In the genomic region with DNA sequence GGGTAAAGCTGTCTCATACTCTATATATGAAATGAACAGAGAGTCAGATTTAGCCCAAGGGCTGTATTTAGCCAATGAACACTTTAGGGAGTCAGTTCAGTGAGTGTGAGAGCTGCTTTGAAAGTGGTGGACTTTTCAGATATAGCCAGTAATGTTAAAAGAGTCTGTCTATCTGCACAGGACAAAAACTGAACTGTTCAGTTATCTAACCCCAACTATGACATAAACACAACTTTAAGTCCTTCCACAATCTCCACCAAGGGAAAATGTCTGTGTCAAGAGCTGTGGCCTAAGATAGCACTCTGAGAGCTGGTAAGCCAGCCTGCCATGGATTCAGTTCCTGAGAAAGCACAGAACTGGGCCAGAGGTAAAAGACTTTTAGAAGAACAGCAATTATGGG, we compare ENCODE assay signal across 26 mouse cellular contexts. TPM values are rescaled to one million over a fixed set of nuclear protein-coding genes. Genes with fewer than 3 reads are reported as not detected.
"Had no signal": no experiment of that assay in that cellular context is flagged by ENCODE, and none has a peak within 500 bp of the region (broad histone marks: within the 10 kb centered on the region; RNA-seq: fewer than 3 reads in every experiment).

No protein-coding gene starts in this region.

- DNase-seq: lung, adult 18-20 months; lung, embryonic 14.5 days; lung, postnatal 10 days; lung, postnatal 36 days; right cerebral cortex, postnatal 25 days; right cerebral cortex, postnatal 4 days; spleen, adult 18-20 months; thymus, adult 2 months; thymus, postnatal 14 days; thymus, postnatal 36 days had no signal

- H3K27ac ChIP-seq: limb, embryonic 15.5 days; liver, embryonic 15.5 days; macrophage; midbrain, embryonic 13.5 days; midbrain, embryonic 15.5 days; neural tube, embryonic 12.5 days had no signal

- H3K27me3 ChIP-seq: limb, embryonic 15.5 days; liver, embryonic 15.5 days; midbrain, embryonic 13.5 days; midbrain, embryonic 15.5 days; neural tube, embryonic 12.5 days had no signal

- H3K4me1 ChIP-seq: limb, embryonic 15.5 days; liver, embryonic 15.5 days; midbrain, embryonic 13.5 days; midbrain, embryonic 15.5 days; neural tube, embryonic 12.5 days had no signal

- ATAC-seq: midbrain, embryonic 13.5 days; midbrain, embryonic 15.5 days had no signal

- H3K4me2 ChIP-seq: limb, embryonic 15.5 days; liver, embryonic 15.5 days; lung, embryonic 14.5 days; midbrain, embryonic 11.5 days; midbrain, embryonic 13.5 days; midbrain, embryonic 15.5 days; neural tube, embryonic 12.5 days had no signal

- H3K4me3 ChIP-seq: limb, embryonic 15.5 days; liver, embryonic 15.5 days; midbrain, embryonic 13.5 days; midbrain, embryonic 15.5 days; neural tube, embryonic 12.5 days had no signal

- H3K36me3 ChIP-seq: limb, embryonic 15.5 days; liver, embryonic 15.5 days; midbrain, embryonic 13.5 days; midbrain, embryonic 15.5 days; neural tube, embryonic 12.5 days had no signal

- H3K9ac ChIP-seq: limb, embryonic 15.5 days; liver, embryonic 15.5 days; lung, embryonic 14.5 days; midbrain, embryonic 13.5 days; midbrain, embryonic 15.5 days; neural tube, embryonic 12.5 days had no signal

- H3K9me3 ChIP-seq: limb, embryonic 15.5 days; liver, embryonic 15.5 days; midbrain, embryonic 13.5 days; midbrain, embryonic 15.5 days; neural tube, embryonic 12.5 days had no signal

RNA-seq across cellular contexts. Expression of gene Slc9c1, which starts 7.0 kb away (rescaled TPM):
- total RNA-seq: megakaryocyte, adult 5-6 weeks; midbrain, postnatal 0 days; monocyte, adult 5-6 weeks; neutrophil, adult 5-6 weeks had no signal
- polyA plus RNA-seq: limb, embryonic 15.5 days; liver, embryonic 15.5 days; lung, embryonic 14.5 days; lung, embryonic 16.5 days; macrophage; midbrain, embryonic 11.5 days; midbrain, embryonic 13.5 days; midbrain, embryonic 15.5 days; midbrain, postnatal 0 days; neural tube, embryonic 12.5 days; neural tube, embryonic 14.5 days; small intestine, adult 2 months; stomach, embryonic 14.5 days; stomach, embryonic 16.5 days had no signal

RNA-seq across cellular contexts. Expression of gene Gm17783, which starts 10.3 kb away (rescaled TPM):
- total RNA-seq: megakaryocyte, adult 5-6 weeks; midbrain, postnatal 0 days; monocyte, adult 5-6 weeks; neutrophil, adult 5-6 weeks had no signal
- polyA plus RNA-seq: limb, embryonic 15.5 days; liver, embryonic 15.5 days; lung, embryonic 14.5 days; macrophage; midbrain, embryonic 11.5 days; midbrain, embryonic 13.5 days; midbrain, embryonic 15.5 days; midbrain, postnatal 0 days; neural tube, embryonic 12.5 days; neural tube, embryonic 14.5 days; thymus, adult 2 months had no signal

RNA-seq across cellular contexts. Expression of gene Gm609, which starts 49.3 kb away (rescaled TPM):
- total RNA-seq: megakaryocyte, adult 5-6 weeks; midbrain, postnatal 0 days; monocyte, adult 5-6 weeks had no signal
- polyA plus RNA-seq: limb, embryonic 15.5 days; liver, embryonic 15.5 days; lung, embryonic 14.5 days; lung, embryonic 16.5 days; macrophage; midbrain, embryonic 11.5 days; midbrain, embryonic 13.5 days; midbrain, embryonic 15.5 days; midbrain, postnatal 0 days; neural tube, embryonic 12.5 days; neural tube, embryonic 14.5 days had no signal
